Mouse (Mus musculus) megakaryocyte-erythroid progenitor cell, adult 5 weeks (primary cell): Measurements from ENCODE around the gene Prss2. TPM values are rescaled to one million over a fixed set of nuclear protein-coding genes. Genes with fewer than 3 reads are reported as not detected.

Experiments
- polyA plus RNA-seq: library from polyadenylated mRNA; stranded (reverse); fragments of >175 nt; gene quantifications from 2 replicates; pipeline ENCODE4 v1.2.3, GENCODE M21; 2012

The Prss2 gene
- polyA plus RNA-seq: 0.11 TPM in 1 of 2 replicates, not detected in the other

DNA sequence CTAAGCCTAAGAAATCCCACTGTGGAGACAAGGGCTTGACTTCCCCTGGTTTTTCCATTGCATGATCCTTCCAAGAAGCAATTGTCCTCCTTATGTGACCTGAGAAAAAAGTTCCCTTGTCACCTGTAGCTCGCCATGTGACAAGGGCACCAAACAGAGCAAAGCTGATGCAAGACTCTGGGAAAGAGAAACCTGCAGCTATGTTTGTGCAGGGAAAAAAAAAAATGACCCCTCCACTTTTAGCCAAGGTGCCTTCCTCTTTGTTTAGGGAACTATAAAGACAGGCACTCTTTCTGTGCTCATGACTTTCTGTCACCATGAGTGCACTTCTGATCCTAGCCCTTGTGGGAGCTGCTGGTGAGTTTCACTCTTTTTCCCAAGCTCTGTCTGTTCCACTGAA is at the start of gene Prss2:
Prss2 (plus strand) TSS at position 301 of the 400 bp plus-strand sequence.

Other genes with a start within 250 kb of the Prss2 start
- not detected in 2 replicates for gene Try4, start 219.5 kb upstream of the Prss2 start, polyA plus RNA-seq
- not detected in 2 replicates for gene Try5, start 204.9 kb upstream of the Prss2 start, polyA plus RNA-seq
- gene Try10, start 167.7 kb upstream of the Prss2 start, polyA plus RNA-seq: not detected in 2 replicates
- gene Prss3, start 144.1 kb upstream of the Prss2 start, polyA plus RNA-seq: not detected in 2 replicates
- not detected in 2 replicates for gene Gm5771, start 129.4 kb upstream of the Prss2 start, polyA plus RNA-seq
- not detected in 2 replicates for gene Gm10334, start 75.6 kb upstream of the Prss2 start, polyA plus RNA-seq
- gene Prss1, start 62.9 kb upstream of the Prss2 start, polyA plus RNA-seq: not detected in 2 replicates
- 12.4 and 20.4 TPM in 2 replicates for gene Ephb6, start 83.7 kb downstream of the Prss2 start, polyA plus RNA-seq
- gene Trpv6, start 114.6 kb downstream of the Prss2 start, polyA plus RNA-seq: not detected in 2 replicates
- not detected in 2 replicates for gene Trpv5, start 159.0 kb downstream of the Prss2 start, polyA plus RNA-seq
- gene Llcfc1, start 162.6 kb downstream of the Prss2 start, polyA plus RNA-seq: not detected in 2 replicates
- gene Kel, start 182.6 kb downstream of the Prss2 start, polyA plus RNA-seq: 3.0 TPM in 2 replicates